Mouse (Mus musculus): Measurements from ENCODE around the gene Miox.

The Miox gene

GRCm38 (mm10) chr15:89315190-89315731 is 18.9 kb upstream of the Miox start, which contains the start of gene Sbf1:
Gene Sbf1 (minus strand): TSS chr15:89315311.
- DNase-seq (ENCODE audit: low read depth, low spot score) = peak; percentile 99

GRCm38 (mm10) chr15:89316146-89316545 is 18.1 kb upstream of the Miox start:
- no peak for DNase-seq (ENCODE audit: low read depth, low spot score)

GRCm38 (mm10) chr15:89321264-89321663 is 12.9 kb upstream of the Miox start:
- DNase-seq (ENCODE audit: low read depth, low spot score) = no peak

GRCm38 (mm10) chr15:89322670-89323522 is 11.3 kb upstream of the Miox start, which contains the start of gene Adm2:
Gene Adm2 (plus strand): TSS chr15:89322720.
- DNase-seq (ENCODE audit: low read depth, low spot score) = no peak

- no peak for DNase-seq (ENCODE audit: low read depth, low spot score)
These were observed 10.5 kb upstream of the Miox start for GRCm38 (mm10) chr15:89323656-89324055.

- no peak for DNase-seq (ENCODE audit: low read depth, low spot score)
These were observed 7.8 kb upstream of the Miox start for GRCm38 (mm10) chr15:89326441-89326840.

- no peak for DNase-seq (ENCODE audit: low read depth, low spot score)
These were observed 758 bp downstream of the Miox start for GRCm38 (mm10) chr15:89334774-89335537.

- no peak for DNase-seq (ENCODE audit: low read depth, low spot score)
These were observed 2.2 kb downstream of the Miox start for GRCm38 (mm10) chr15:89336422-89336821.

- DNase-seq (ENCODE audit: low read depth, low spot score) = no peak
These were observed 5.5 kb downstream of the Miox start for GRCm38 (mm10) chr15:89339696-89340095.

GRCm38 (mm10) chr15:89340136-89340535 is 5.9 kb downstream of the Miox start:
- no peak for DNase-seq (ENCODE audit: low read depth, low spot score)

- no peak for DNase-seq (ENCODE audit: low read depth, low spot score)
These were observed 7.5 kb downstream of the Miox start for GRCm38 (mm10) chr15:89341678-89342077.

GRCm38 (mm10) chr15:89343325-89343724 is 9.1 kb downstream of the Miox start:
- no peak for DNase-seq (ENCODE audit: low read depth, low spot score)

- DNase-seq (ENCODE audit: low read depth, low spot score) = no peak
These were observed 16.2 kb downstream of the Miox start for GRCm38 (mm10) chr15:89350447-89350846.

- DNase-seq (ENCODE audit: low read depth, low spot score) = no peak
These were observed 17.1 kb downstream of the Miox start for GRCm38 (mm10) chr15:89351302-89351701.

GRCm38 (mm10) chr15:89352054-89352453 is 17.9 kb downstream of the Miox start:
- no peak for DNase-seq (ENCODE audit: low read depth, low spot score)

- DNase-seq (ENCODE audit: low read depth, low spot score) = no peak
These were observed 18.6 kb downstream of the Miox start for GRCm38 (mm10) chr15:89352795-89353194.

GRCm38 (mm10) chr15:89353837-89354236 is 19.6 kb downstream of the Miox start:
- DNase-seq (ENCODE audit: low read depth, low spot score) = no peak

- no peak for DNase-seq (ENCODE audit: low read depth, low spot score)
These were observed 20.3 kb downstream of the Miox start for GRCm38 (mm10) chr15:89354455-89354854.

GRCm38 (mm10) chr15:89355241-89356187 is 21.3 kb downstream of the Miox start, which contains the start of the genes Lmf2 and Ncaph2:
Gene Lmf2 (minus strand): TSS chr15:89355659.
Gene Ncaph2 (plus strand): TSS chr15:89355719.
- peak; percentile 98 for DNase-seq (ENCODE audit: low read depth, low spot score)

GRCm38 (mm10) chr15:89356372-89356771 is 22.2 kb downstream of the Miox start:
- peak; percentile 61 for DNase-seq (ENCODE audit: low read depth, low spot score)

- no peak for DNase-seq (ENCODE audit: low read depth, low spot score)
These were observed 24.6 kb downstream of the Miox start for GRCm38 (mm10) chr15:89358784-89359183.
